ENCODE assay signal across 10 mouse cellular contexts in genomic region chr2:62807476-62807882, GRCm38 (mm10).
A peak's percentile ranks its signal among the peaks of the same experiment; 100 is the strongest.
DNase-seq lines count a peak whose midpoint lies in the region; ATAC-seq and TF ChIP-seq lines count a peak whose summit lies in the region.
"Had no signal": no experiment of that assay in that cellular context is flagged by ENCODE, and none has a peak within 500 bp of the region (broad histone marks: within the 10 kb centered on the region; RNA-seq: fewer than 3 reads in every experiment).

No protein-coding gene starts in this region.

- H3K4me2 ChIP-seq in intestine, embryonic 14.5 days (ENCODE audit: low read length) = no peak overlapping the region
- H3K4me2 ChIP-seq in intestine, postnatal 0 days (replicated peaks; ENCODE audit: low read depth) = no peak overlapping the region
- H3K4me2 ChIP-seq in myocyte (ENCODE audit: low read depth) = peak overlapping the region; percentile 48

- H3K27ac ChIP-seq in intestine, embryonic 14.5 days (ENCODE audit: low read depth) = no peak overlapping the region
- no peak overlapping the region for H3K27ac ChIP-seq in intestine, postnatal 0 days (ENCODE audit: low read depth, low read length)

- H3ac ChIP-seq in myocyte (ENCODE audit: control insufficient read depth, insufficient read length) = no peak overlapping the region

- H3K27me3 ChIP-seq in intestine, embryonic 14.5 days (replicated peaks; ENCODE audit: control insufficient read depth, insufficient read depth, low read length) = no peaks in the 10 kb centered on the region
- no peaks in the 10 kb centered on the region for H3K27me3 ChIP-seq in intestine, postnatal 0 days (replicated peaks; ENCODE audit: control insufficient read depth, insufficient read depth, low read length)
- H3K27me3 ChIP-seq in myocyte (ENCODE audit: control insufficient read depth, insufficient read depth, insufficient read length) = no peaks in the 10 kb centered on the region
- H3K27me3 ChIP-seq: megakaryocyte, embryonic 14.5 days had no signal

- no peaks in the 10 kb centered on the region for H3K4me1 ChIP-seq in intestine, embryonic 14.5 days (replicated peaks; ENCODE audit: control insufficient read depth, insufficient read depth, low read length)
- no peaks in the 10 kb centered on the region for H3K4me1 ChIP-seq in intestine, postnatal 0 days (replicated peaks; ENCODE audit: control insufficient read depth, insufficient read depth, low read length)
- H3K4me1 ChIP-seq: megakaryocyte, embryonic 14.5 days had no signal

- 50% methylated on average over 3 of the region's 3 CpGs for WGBS in intestine, embryonic 14.5 days
- WGBS in intestine, postnatal 0 days = 51% methylated on average over 3 of the region's 3 CpGs

- TF ChIP-seq POLR2A in myocyte (IDR thresholded peaks at IDR 0.05; ENCODE audit: insufficient read length, low read depth) = no peak

- no peaks in the 10 kb centered on the region for H3K36me3 ChIP-seq in intestine, embryonic 14.5 days (ENCODE audit: control insufficient read depth, insufficient read depth, low read length)
- no peaks in the 10 kb centered on the region for H3K36me3 ChIP-seq in intestine, postnatal 0 days (ENCODE audit: control insufficient read depth, insufficient read depth)
- H3K36me3 ChIP-seq in myocyte (ENCODE audit: control insufficient read depth, insufficient read depth) = no peaks in the 10 kb centered on the region

- no peaks in the 10 kb centered on the region for H3K79me2 ChIP-seq in myocyte (ENCODE audit: control insufficient read depth, insufficient read depth)

- TF ChIP-seq CTCF in intestine, postnatal 0 days (IDR thresholded peaks at IDR 0.05; ENCODE audit: low read depth) = no peak

- H3K4me3 ChIP-seq in intestine, embryonic 14.5 days (ENCODE audit: low read depth, low read length) = no peak overlapping the region
- H3K4me3 ChIP-seq in intestine, postnatal 0 days (ENCODE audit: low read depth, low read length) = no peak overlapping the region
- no peak overlapping the region for H3K4me3 ChIP-seq in myocyte
- H3K4me3 ChIP-seq: megakaryocyte, embryonic 14.5 days had no signal

- H3K9ac ChIP-seq in intestine, embryonic 14.5 days (ENCODE audit: low read length) = no peak overlapping the region
- no peak overlapping the region for H3K9ac ChIP-seq in intestine, postnatal 0 days (ENCODE audit: low read depth, low read length)

- H3K9me3 ChIP-seq in intestine, embryonic 14.5 days (ENCODE audit: control insufficient read depth, low read length) = no peaks in the 10 kb centered on the region
- H3K9me3 ChIP-seq in intestine, postnatal 0 days (ENCODE audit: control insufficient read depth) = no peaks in the 10 kb centered on the region
- H3K9me3 ChIP-seq: megakaryocyte, embryonic 14.5 days had no signal

- peak; percentile 51 for DNase-seq in intestine, embryonic 14.5 days (ENCODE audit: low spot score)
- peak; percentile 79 for DNase-seq in layer of hippocampus, adult 9-11 months
- DNase-seq in ovary, postnatal 36 days (ENCODE audit: low spot score) = no peak
- no peak for DNase-seq in testis, postnatal 10 days (ENCODE audit: low spot score)
- no peak for DNase-seq in cerebellum, adult 8-10 months
- DNase-seq: kidney, adult 2 months had no signal

- 0 out of 2 replicates have a peak, but pooled peaks have one; percentile 55 for ATAC-seq in intestine, embryonic 14.5 days (replicated peaks; ENCODE audit: low FRiP score, low TSS enrichment, low read depth)
- no peak for ATAC-seq in intestine, postnatal 0 days
- no peak for ATAC-seq in erythroid progenitor cell, adult 5-6 weeks (replicated peaks; ENCODE audit: low FRiP score, poor library complexity, severe bottlenecking)

TF ChIP-seq in myocyte, 11 proteins besides CTCF, POLR2A, EP300 and RAD21:
- no peak for TF ChIP-seq SRF (IDR thresholded peaks at IDR 0.05; ENCODE audit: control insufficient read depth, insufficient read length, low read depth)
- no peak for TF ChIP-seq REST (IDR thresholded peaks at IDR 0.05; ENCODE audit: insufficient read depth, insufficient read length)
- peak; percentile 58 for TF ChIP-seq TCF12 (IDR thresholded peaks at IDR 0.05; ENCODE audit: insufficient read depth, poor library complexity, severe bottlenecking)
- TF ChIP-seq USF1 (IDR thresholded peaks at IDR 0.05; ENCODE audit: low read depth) = no peak
- TF ChIP-seq TCF3 (IDR thresholded peaks at IDR 0.05; ENCODE audit: insufficient read length, low read depth) = no peak
- TF ChIP-seq E2F4 (IDR thresholded peaks at IDR 0.05; ENCODE audit: insufficient read depth) = no peak
- TF ChIP-seq MAX (IDR thresholded peaks at IDR 0.05; ENCODE audit: low read depth) = no peak
- TF ChIP-seq MYOG (IDR thresholded peaks at IDR 0.05; ENCODE audit: control insufficient read depth in 1 of 3, insufficient read depth in 1 of 3, insufficient read length in 2 of 3, low read depth in 2 of 3) = peak in 2 of 3 experiments; percentile 30 to 77
- no peak for TF ChIP-seq CEBPB (IDR thresholded peaks at IDR 0.05; ENCODE audit: insufficient read depth, poor library complexity, severe bottlenecking)
- TF ChIP-seq POLR2AphosphoS2 (IDR thresholded peaks at IDR 0.05; ENCODE audit: insufficient read length, low read depth) = no peak
- TF ChIP-seq MYOD1 (IDR thresholded peaks at IDR 0.05; ENCODE audit: control insufficient read depth in 1 of 3, insufficient read length in 2 of 3, low read depth in 2 of 3) = peak in 2 of 3 experiments; percentile 68 to 81

Comparison
In these comparisons a context has a peak if more than half of its experiments do, and no peak if none do; other contexts are left out.
1. DNase-seq: peak in intestine, embryonic 14.5 days (single experiment) and layer of hippocampus, adult 9-11 months (single experiment); none in ovary, postnatal 36 days (single experiment), testis, postnatal 10 days (single experiment) and cerebellum, adult 8-10 months (single experiment).